Mouse (Mus musculus) spleen, postnatal 0 days (tissue): ENCODE data around the gene Gm21312. TPM values are rescaled to one million over a fixed set of nuclear protein-coding genes. Genes with fewer than 3 reads are reported as not detected.

Source experiments
- polyA plus RNA-seq: library from polyadenylated mRNA; unstranded; fragments of >200 nt; fragmentation: Nextera tagmentation; extraction: Ambion mirVana; gene quantifications from 2 replicates; pipeline ENCODE4 v1.2.1, GENCODE M21; 2015

Gene Gm21312
- not detected in 2 replicates for polyA plus RNA-seq

DNA sequence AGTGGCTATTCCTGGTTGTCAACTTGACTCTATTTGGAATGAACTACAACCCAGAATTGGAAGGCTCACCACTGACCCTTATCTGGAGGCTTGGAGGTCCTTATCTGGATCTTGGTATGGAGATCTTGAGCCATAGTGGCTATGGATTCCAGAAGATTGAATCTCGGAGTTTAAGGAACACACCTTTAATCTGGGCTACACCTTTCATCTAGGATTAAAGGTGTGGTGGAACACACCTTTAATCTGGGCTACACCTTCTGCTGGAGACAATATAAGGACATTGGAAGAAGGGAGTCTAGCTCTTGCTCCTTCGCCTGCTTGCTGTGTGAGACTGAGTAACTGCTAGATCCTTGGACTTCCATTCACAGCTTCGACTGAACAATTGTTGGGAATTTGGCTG is at the start of gene Gm21312:
Gm21312 (plus strand) TSS at position 301 of the 400 bp plus-strand sequence.

DNA sequence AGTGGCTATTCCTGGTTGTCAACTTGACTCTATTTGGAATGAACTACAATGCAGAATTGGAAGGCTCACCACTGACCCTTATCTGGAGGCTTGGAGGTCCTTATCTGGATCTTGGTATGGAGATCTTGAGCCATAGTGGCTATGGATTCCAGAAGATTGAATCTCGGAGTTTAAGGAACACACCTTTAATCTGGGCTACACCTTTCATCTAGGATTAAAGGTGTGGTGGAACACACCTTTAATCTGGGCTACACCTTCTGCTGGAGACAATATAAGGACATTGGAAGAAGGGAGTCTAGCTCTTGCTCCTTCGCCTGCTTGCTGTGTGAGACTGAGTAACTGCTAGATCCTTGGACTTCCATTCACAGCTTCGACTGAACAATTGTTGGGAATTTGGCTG is 34.1 kb upstream of the Gm21312 start, which contains the start of gene Gm21293:
Gm21293 (plus strand) TSS at position 301 of the 400 bp plus-strand sequence.

GRCm38 (mm10) chr10:104151197-104151596 is 25.6 kb upstream of the Gm21312 start, which contains the start of gene Gm6763:
Gene Gm6763 (plus strand): TSS chr10:104151497.

DNA sequence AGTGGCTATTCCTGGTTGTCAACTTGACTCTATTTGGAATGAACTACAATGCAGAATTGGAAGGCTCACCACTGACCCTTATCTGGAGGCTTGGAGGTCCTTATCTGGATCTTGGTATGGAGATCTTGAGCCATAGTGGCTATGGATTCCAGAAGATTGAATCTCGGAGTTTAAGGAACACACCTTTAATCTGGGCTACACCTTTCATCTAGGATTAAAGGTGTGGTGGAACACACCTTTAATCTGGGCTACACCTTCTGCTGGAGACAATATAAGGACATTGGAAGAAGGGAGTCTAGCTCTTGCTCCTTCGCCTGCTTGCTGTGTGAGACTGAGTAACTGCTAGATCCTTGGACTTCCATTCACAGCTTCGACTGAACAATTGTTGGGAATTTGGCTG is 17.1 kb upstream of the Gm21312 start, which contains the start of gene Gm8764:
Gm8764 (plus strand) TSS at position 301 of the 400 bp plus-strand sequence.

GRCm38 (mm10) chr10:104168215-104168614 is 8.6 kb upstream of the Gm21312 start, which contains the start of gene Gm21304:
Gene Gm21304 (plus strand): TSS chr10:104168515.

DNA sequence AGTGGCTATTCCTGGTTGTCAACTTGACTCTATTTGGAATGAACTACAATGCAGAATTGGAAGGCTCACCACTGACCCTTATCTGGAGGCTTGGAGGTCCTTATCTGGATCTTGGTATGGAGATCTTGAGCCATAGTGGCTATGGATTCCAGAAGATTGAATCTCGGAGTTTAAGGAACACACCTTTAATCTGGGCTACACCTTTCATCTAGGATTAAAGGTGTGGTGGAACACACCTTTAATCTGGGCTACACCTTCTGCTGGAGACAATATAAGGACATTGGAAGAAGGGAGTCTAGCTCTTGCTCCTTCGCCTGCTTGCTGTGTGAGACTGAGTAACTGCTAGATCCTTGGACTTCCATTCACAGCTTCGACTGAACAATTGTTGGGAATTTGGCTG is 8.4 kb downstream of the Gm21312 start, which contains the start of gene Gm20765:
Gm20765 (plus strand) TSS at position 301 of the 400 bp plus-strand sequence.

GRCm38 (mm10) chr10:104193742-104194141 is 16.9 kb downstream of the Gm21312 start, which contains the start of gene Gm4340:
Gene Gm4340 (plus strand): TSS chr10:104194042.

Other genes with a start within 250 kb of the Gm21312 start
- gene Gm21293, start 34.0 kb upstream of the Gm21312 start, polyA plus RNA-seq, result not detected in 2 replicates
- not detected in 2 replicates for gene Gm6763, start 25.5 kb upstream of the Gm21312 start, polyA plus RNA-seq
- gene Gm8764, start 17.0 kb upstream of the Gm21312 start, polyA plus RNA-seq, result not detected in 2 replicates
- not detected in 2 replicates for gene Gm21304, start 8.5 kb upstream of the Gm21312 start, polyA plus RNA-seq
- gene Gm20765, start 8.5 kb downstream of the Gm21312 start, polyA plus RNA-seq, result not detected in 2 replicates
- not detected in 2 replicates for gene Gm4340, start 17.0 kb downstream of the Gm21312 start, polyA plus RNA-seq